Mouse (Mus musculus) heart, embryonic 14.5 days (tissue): ENCODE data around the gene Icam1. TPM values are rescaled to one million over a fixed set of nuclear protein-coding genes. Genes with fewer than 3 reads are reported as not detected.

Source experiments
- microRNA counts: library from miRNA; unstranded; fragments of <30 nt; microRNA quantifications from one replicate; lab custom pipeline; 2016
- microRNA-seq: library from miRNA; unstranded; fragments of <30 nt; microRNA quantifications from one replicate; pipeline ENCODE4, GENCODE M21; 2016
- polyA plus RNA-seq: library from polyadenylated mRNA; unstranded; fragments of >200 nt; fragmentation: Nextera tagmentation; extraction: Ambion mirVana; gene quantifications from 2 replicates; pipeline ENCODE4 v1.2.1, GENCODE M21; 2014

Gene Icam1
- polyA plus RNA-seq, 1 experiment from 2014 or later, result 13.9 TPM

MicroRNA genes within 50 kb of the gene (microRNA counts, 519-probe panel; counts per million panel counts)
- 322 counts per million, percentile 70 among the panel's probes with 10 or more counts for microRNA mmu-miR-1900 (lab: Ali Mortazavi, UCI)

Small RNAs within 50 kb of the gene (microRNA-seq; reads per million reads assigned to microRNA genes)
- not detected for gene Mir1900
- not detected for gene Mir7082

Other genes starting within 250 kb of the Icam1 start
- gene Col5a3, start 200.9 kb upstream of the Icam1 start, polyA plus RNA-seq, result 0.12 and 0.20 TPM in 2 replicates
- gene Rdh8, start 197.5 kb upstream of the Icam1 start, polyA plus RNA-seq, result not detected in 2 replicates
- gene A230050P20Rik, start 147.3 kb upstream of the Icam1 start, polyA plus RNA-seq, result 4.5 and 5.9 TPM in 2 replicates
- gene Angptl6, start 136.3 kb upstream of the Icam1 start, polyA plus RNA-seq, result 1.9 and 2.7 TPM in 2 replicates
- 28.2 and 30.0 TPM in 2 replicates for gene Ppan, start 127.8 kb upstream of the Icam1 start, polyA plus RNA-seq
- gene Eif3g, start 117.4 kb upstream of the Icam1 start, polyA plus RNA-seq, result 188 and 202 TPM in 2 replicates
- gene Dnmt1, start 56.1 kb upstream of the Icam1 start, polyA plus RNA-seq, result 35.2 and 39.4 TPM in 2 replicates
- gene S1pr2, start 39.2 kb upstream of the Icam1 start, polyA plus RNA-seq, result 20.1 and 21.5 TPM in 2 replicates
- gene Mrpl4, start 13.2 kb upstream of the Icam1 start, polyA plus RNA-seq, result 151 and 160 TPM in 2 replicates
- 1.3 and 1.9 TPM in 2 replicates for gene Icam4, start 13.4 kb downstream of the Icam1 start, polyA plus RNA-seq
- gene Icam5, start 16.1 kb downstream of the Icam1 start, polyA plus RNA-seq, result 0.08 TPM in 1 of 2 replicates, not detected in the other
- 1.1 TPM in 1 of 2 replicates, not detected in the other for gene Zglp1, start 51.1 kb downstream of the Icam1 start, polyA plus RNA-seq
- 0.12 and 0.49 TPM in 2 replicates for gene Gm49373, start 57.1 kb downstream of the Icam1 start, polyA plus RNA-seq
- 45.1 and 50.8 TPM in 2 replicates for gene Fdx1l, start 57.6 kb downstream of the Icam1 start, polyA plus RNA-seq
- 1.3 and 1.4 TPM in 2 replicates for gene Gm38431, start 76.0 kb downstream of the Icam1 start, polyA plus RNA-seq
- 43.9 and 44.9 TPM in 2 replicates for gene Raver1, start 76.0 kb downstream of the Icam1 start, polyA plus RNA-seq
- 11.2 and 11.9 TPM in 2 replicates for gene Tyk2, start 115.3 kb downstream of the Icam1 start, polyA plus RNA-seq
- gene Cdc37, start 134.0 kb downstream of the Icam1 start, polyA plus RNA-seq, result 209 and 212 TPM in 2 replicates
- gene Pde4a, start 149.7 kb downstream of the Icam1 start, polyA plus RNA-seq, result 11.0 and 11.8 TPM in 2 replicates
- gene Keap1, start 223.4 kb downstream of the Icam1 start, polyA plus RNA-seq, result 31.5 and 32.3 TPM in 2 replicates
- 0.18 and 0.26 TPM in 2 replicates for gene S1pr5, start 232.5 kb downstream of the Icam1 start, polyA plus RNA-seq
- gene Atg4d, start 249.3 kb downstream of the Icam1 start, polyA plus RNA-seq, result 47.2 and 51.4 TPM in 2 replicates